Mouse (Mus musculus): ENCODE data around the gene Myo1b. TPM values are rescaled to one million over a fixed set of nuclear protein-coding genes. Genes with fewer than 3 reads are reported as not detected.

Myo1b gene
- polyA plus RNA-seq, 2 experiments: 53.5 to 107 TPM

GRCm38 (mm10) chr1:51769815-51770503 is 145.9 kb downstream of the Myo1b start:
- DNase-seq (ENCODE audit: low spot score) (no peak), ATAC-seq (ENCODE audit: low FRiP score, low read depth) (no peak)
- Histone ChIP-seq H3K9ac (ENCODE audit: low read depth, low read length, severe bottlenecking) (no peak overlapping the region), H3K36me3 (ENCODE audit: control insufficient read depth, insufficient read depth, low read length) (peaks cover 85% of the 10 kb centered on the region), H3K4me1 (ENCODE audit: control insufficient read depth, insufficient read depth, low read length) (no peaks in the 10 kb centered on the region), H3K27ac (replicated peaks; ENCODE audit: low read depth, low read length) (no peak overlapping the region), H3K9me3 (ENCODE audit: control insufficient read depth, low read length) (no peaks in the 10 kb centered on the region), H3K27me3 (ENCODE audit: control insufficient read depth, insufficient read depth, low read length) (no peaks in the 10 kb centered on the region), H3K4me2 (replicated peaks; ENCODE audit: low read depth, low read length, severe bottlenecking) (no peak overlapping the region), H3K4me3 (replicated peaks; ENCODE audit: low read length) (no peak overlapping the region)
- no peak for TF ChIP-seq POLR2A (IDR thresholded peaks at IDR 0.05; ENCODE audit: borderline replicate concordance, extremely low read depth, insufficient read depth, insufficient read length)
- whole genome bisulfite sequencing: 90% methylated on average over 12 of the region's 12 CpGs

- no peak for TF ChIP-seq POLR2A (IDR thresholded peaks at IDR 0.05; ENCODE audit: borderline replicate concordance, extremely low read depth, insufficient read depth, insufficient read length)
- DNase-seq (ENCODE audit: low spot score) (no peak), ATAC-seq (ENCODE audit: low FRiP score, low read depth) (no peak)
- H3K36me3 ChIP-seq (ENCODE audit: control insufficient read depth, insufficient read depth, low read length): peaks cover 69% of the 10 kb centered on the region
- WGBS: 91% methylated on average over 4 of the region's 4 CpGs
- no peak overlapping the region for H3K4me3 ChIP-seq (replicated peaks; ENCODE audit: low read length)
- H3K9ac ChIP-seq (ENCODE audit: low read depth, low read length, severe bottlenecking): no peak overlapping the region
- no peaks in the 10 kb centered on the region for H3K27me3 ChIP-seq (ENCODE audit: control insufficient read depth, insufficient read depth, low read length)
- no peaks in the 10 kb centered on the region for H3K4me1 ChIP-seq (ENCODE audit: control insufficient read depth, insufficient read depth, low read length)
- H3K4me2 ChIP-seq (replicated peaks; ENCODE audit: low read depth, low read length, severe bottlenecking): no peak overlapping the region
- no peak overlapping the region for H3K27ac ChIP-seq (replicated peaks; ENCODE audit: low read depth, low read length)
- no peaks in the 10 kb centered on the region for H3K9me3 ChIP-seq (ENCODE audit: control insufficient read depth, low read length)
Measured at GRCm38 (mm10) chr1:51766271-51766670, 149.6 kb downstream of the Myo1b start.

- H3K9me3 ChIP-seq (ENCODE audit: control insufficient read depth, low read length): no peaks in the 10 kb centered on the region
- no peak for TF ChIP-seq POLR2A (IDR thresholded peaks at IDR 0.05; ENCODE audit: borderline replicate concordance, extremely low read depth, insufficient read depth, insufficient read length)
- no peak overlapping the region for H3K27ac ChIP-seq (replicated peaks; ENCODE audit: low read depth, low read length)
- DNase-seq (ENCODE audit: low spot score): no peak
- H3K36me3 ChIP-seq (ENCODE audit: control insufficient read depth, insufficient read depth, low read length): peaks cover 67% of the 10 kb centered on the region
- no peaks in the 10 kb centered on the region for H3K27me3 ChIP-seq (ENCODE audit: control insufficient read depth, insufficient read depth, low read length)
- 95% methylated on average over 5 of the region's 5 CpGs for WGBS
- no peak for ATAC-seq (ENCODE audit: low FRiP score, low read depth)
- H3K9ac ChIP-seq (ENCODE audit: low read depth, low read length, severe bottlenecking): no peak overlapping the region
- H3K4me2 ChIP-seq (replicated peaks; ENCODE audit: low read depth, low read length, severe bottlenecking): no peak overlapping the region
- no peaks in the 10 kb centered on the region for H3K4me1 ChIP-seq (ENCODE audit: control insufficient read depth, insufficient read depth, low read length)
- H3K4me3 ChIP-seq (replicated peaks; ENCODE audit: low read length): no peak overlapping the region
Measured at GRCm38 (mm10) chr1:51765156-51765555, 150.7 kb downstream of the Myo1b start.

GRCm38 (mm10) chr1:51759657-51760056 is 156.2 kb downstream of the Myo1b start:
- H3K27ac ChIP-seq (replicated peaks; ENCODE audit: low read depth, low read length): no peak overlapping the region
- H3K4me3 ChIP-seq (replicated peaks; ENCODE audit: low read length): no peak overlapping the region
- ATAC-seq (ENCODE audit: low FRiP score, low read depth): no peak
- WGBS: 62% methylated on average over 6 of the region's 6 CpGs
- H3K9ac ChIP-seq (ENCODE audit: low read depth, low read length, severe bottlenecking): no peak overlapping the region
- no peak overlapping the region for H3K4me2 ChIP-seq (replicated peaks; ENCODE audit: low read depth, low read length, severe bottlenecking)
- H3K4me1 ChIP-seq (ENCODE audit: control insufficient read depth, insufficient read depth, low read length): no peaks in the 10 kb centered on the region
- no peaks in the 10 kb centered on the region for H3K27me3 ChIP-seq (ENCODE audit: control insufficient read depth, insufficient read depth, low read length)
- no peak for DNase-seq (ENCODE audit: low spot score)
- no peak for TF ChIP-seq POLR2A (IDR thresholded peaks at IDR 0.05; ENCODE audit: borderline replicate concordance, extremely low read depth, insufficient read depth, insufficient read length)
- H3K9me3 ChIP-seq (ENCODE audit: control insufficient read depth, low read length): no peaks in the 10 kb centered on the region
- peaks cover 71% of the 10 kb centered on the region for H3K36me3 ChIP-seq (ENCODE audit: control insufficient read depth, insufficient read depth, low read length)

- Histone ChIP-seq H3K27ac (replicated peaks; ENCODE audit: low read depth, low read length) (no peak overlapping the region), H3K4me1 (ENCODE audit: control insufficient read depth, insufficient read depth, low read length) (no peaks in the 10 kb centered on the region), H3K27me3 (ENCODE audit: control insufficient read depth, insufficient read depth, low read length) (no peaks in the 10 kb centered on the region), H3K4me2 (replicated peaks; ENCODE audit: low read depth, low read length, severe bottlenecking) (no peak overlapping the region), H3K36me3 (ENCODE audit: control insufficient read depth, insufficient read depth, low read length) (peaks cover 82% of the 10 kb centered on the region), H3K9me3 (ENCODE audit: control insufficient read depth, low read length) (no peaks in the 10 kb centered on the region), H3K9ac (ENCODE audit: low read depth, low read length, severe bottlenecking) (no peak overlapping the region), H3K4me3 (replicated peaks; ENCODE audit: low read length) (no peak overlapping the region)
- DNase-seq (ENCODE audit: low spot score): no peak
- TF ChIP-seq POLR2A (IDR thresholded peaks at IDR 0.05; ENCODE audit: borderline replicate concordance, extremely low read depth, insufficient read depth, insufficient read length): no peak
- ATAC-seq (ENCODE audit: low FRiP score, low read depth): no peak
- 59% methylated on average over 15 of the region's 15 CpGs for WGBS
Measured at GRCm38 (mm10) chr1:51758326-51759109, 157.4 kb downstream of the Myo1b start.

Data from limb, embryonic 14.5 days (tissue).